Mouse (Mus musculus): Measurements from ENCODE around the gene Ralgps1. TPM values are rescaled to one million over a fixed set of nuclear protein-coding genes. Genes with fewer than 3 reads are reported as not detected.
"Not testable (repeated sequence)": the region's sequence is repeated elsewhere in the genome, so short reads cannot be mapped to it uniquely, and the experiment has no call there.

Gene Ralgps1
- polyA plus RNA-seq, 1 experiment: 5.9 TPM

GRCm38 (mm10) chr2:33100536-33100935 is 270.8 kb downstream of the Ralgps1 start:
- no peaks in the 10 kb centered on the region for H3K4me1 ChIP-seq (ENCODE audit: control insufficient read depth, insufficient read depth, low read length)
- WGBS: 80% methylated on average over 8 of the region's 8 CpGs
- TF ChIP-seq POLR2A (IDR thresholded peaks at IDR 0.05; ENCODE audit: borderline replicate concordance, extremely low read depth, low read depth, low read length): no peak
- TF ChIP-seq CTCF (IDR thresholded peaks at IDR 0.05; ENCODE audit: insufficient read depth, low read length): no peak
- no peak for DNase-seq
- H3K4me3 ChIP-seq (replicated peaks; ENCODE audit: extremely low read depth, low read depth, low read length): no peak overlapping the region

DNA sequence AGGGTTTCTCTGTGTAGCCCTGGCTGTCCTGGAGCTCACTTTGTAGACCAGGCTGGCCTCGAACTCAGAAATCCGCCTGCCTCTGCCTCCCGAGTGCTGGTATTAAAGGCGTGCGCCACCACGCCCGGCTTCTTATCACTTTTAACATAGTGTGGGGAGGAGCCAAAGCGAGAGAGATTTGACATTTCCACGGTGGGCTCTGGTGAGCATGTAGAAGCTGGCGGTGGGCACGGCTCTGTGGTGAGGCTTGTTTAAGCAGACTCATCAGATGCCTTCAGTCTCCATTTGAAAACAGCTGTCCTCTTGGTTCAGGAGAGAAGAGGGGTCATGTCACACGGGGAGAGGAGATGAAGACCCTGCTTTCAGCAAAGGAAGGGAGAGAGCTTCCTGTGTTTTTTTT is 274.0 kb downstream of the Ralgps1 start:
- not testable (repeated sequence) for DNase-seq; H3K4me3 ChIP-seq (replicated peaks; ENCODE audit: extremely low read depth, low read depth, low read length); H3K4me1 ChIP-seq (ENCODE audit: control insufficient read depth, insufficient read depth, low read length)
- WGBS: 88% methylated on average over 12 of the region's 12 CpGs

- Histone ChIP-seq H3K4me3 (replicated peaks; ENCODE audit: extremely low read depth, low read depth, low read length) (no peak overlapping the region), H3K4me1 (ENCODE audit: control insufficient read depth, insufficient read depth, low read length) (no peaks in the 10 kb centered on the region)
- WGBS: 54% methylated on average over 10 of the region's 10 CpGs
- no peak for DNase-seq
- TF ChIP-seq CTCF (IDR thresholded peaks at IDR 0.05; ENCODE audit: insufficient read depth, low read length) (no peak), POLR2A (IDR thresholded peaks at IDR 0.05; ENCODE audit: borderline replicate concordance, extremely low read depth, low read depth, low read length) (no peak)
These were observed 276.0 kb downstream of the Ralgps1 start for GRCm38 (mm10) chr2:33095221-33095671.

- TF ChIP-seq CTCF (IDR thresholded peaks at IDR 0.05; ENCODE audit: insufficient read depth, low read length) (no peak), POLR2A (IDR thresholded peaks at IDR 0.05; ENCODE audit: borderline replicate concordance, extremely low read depth, low read depth, low read length) (no peak)
- H3K4me1 ChIP-seq (ENCODE audit: control insufficient read depth, insufficient read depth, low read length): no peaks in the 10 kb centered on the region
- H3K4me3 ChIP-seq (replicated peaks; ENCODE audit: extremely low read depth, low read depth, low read length): no peak overlapping the region
- WGBS: 74% methylated on average over 8 of the region's 8 CpGs
- no peak for DNase-seq
These were observed 280.4 kb downstream of the Ralgps1 start for GRCm38 (mm10) chr2:33090620-33091520.

DNA sequence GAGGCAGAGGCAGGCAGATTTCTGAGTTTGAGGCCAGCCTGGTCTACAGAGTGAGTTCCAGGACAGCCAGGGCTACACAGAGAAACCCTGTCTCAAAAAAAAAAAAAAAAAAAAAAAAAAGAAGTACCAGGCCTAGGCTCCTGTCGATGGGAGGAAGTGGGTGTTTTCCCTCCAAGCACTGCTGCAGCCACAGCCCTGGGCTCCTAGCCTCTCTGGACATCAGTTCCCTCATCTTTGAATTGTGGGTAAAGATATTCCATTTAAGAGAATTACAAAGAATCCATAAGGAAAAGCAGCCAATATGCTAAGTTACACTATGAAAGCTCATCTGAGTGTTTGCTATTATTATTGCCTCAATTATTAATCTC is 281.3 kb downstream of the Ralgps1 start:
- H3K4me3 ChIP-seq (replicated peaks; ENCODE audit: extremely low read depth, low read depth, low read length); H3K4me1 ChIP-seq (ENCODE audit: control insufficient read depth, insufficient read depth, low read length); DNase-seq: not testable (repeated sequence)
- WGBS: 47% methylated on average over 1 of the region's 1 CpGs

- no peak for DNase-seq
- WGBS: 89% methylated on average over 5 of the region's 5 CpGs
- Histone ChIP-seq H3K4me3 (replicated peaks; ENCODE audit: extremely low read depth, low read depth, low read length) (no peak overlapping the region), H3K4me1 (ENCODE audit: control insufficient read depth, insufficient read depth, low read length) (no peaks in the 10 kb centered on the region)
- TF ChIP-seq POLR2A (IDR thresholded peaks at IDR 0.05; ENCODE audit: borderline replicate concordance, extremely low read depth, low read depth, low read length): no peak
- TF ChIP-seq CTCF (IDR thresholded peaks at IDR 0.05; ENCODE audit: insufficient read depth, low read length): no peak
These were observed 281.8 kb downstream of the Ralgps1 start for GRCm38 (mm10) chr2:33089356-33090032.

DNA sequence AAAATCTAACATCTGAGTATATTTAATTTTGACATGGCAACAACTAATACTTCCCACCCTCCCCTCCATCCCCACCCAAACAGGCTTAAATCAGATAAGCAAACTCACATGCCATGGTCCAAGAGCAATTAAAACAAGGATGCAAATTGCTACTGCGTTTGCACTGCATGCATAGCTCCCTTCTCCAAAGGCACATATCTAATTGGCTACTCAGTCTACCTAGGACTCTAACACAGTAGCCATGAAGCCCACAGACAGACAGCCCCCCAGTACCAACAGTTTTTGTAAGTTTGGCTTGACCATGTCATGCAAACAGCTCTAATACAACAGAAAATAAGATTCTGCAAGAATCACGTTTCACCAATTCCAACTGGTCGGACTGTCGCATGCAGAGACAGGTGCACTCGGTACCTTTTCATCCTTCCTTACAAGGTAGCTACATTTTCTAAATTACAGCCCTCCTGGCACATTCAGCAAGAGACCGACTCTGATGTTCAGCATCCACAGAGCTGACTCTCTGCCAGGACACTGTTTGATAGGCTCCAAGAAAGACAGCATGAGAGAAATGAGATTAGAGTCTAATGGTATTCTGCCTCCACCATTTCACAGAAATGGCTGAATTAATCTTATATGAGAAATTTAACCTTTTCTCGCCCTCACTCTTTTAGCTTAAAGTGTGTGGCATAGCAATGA is 284.5 kb downstream of the Ralgps1 start:
- DNase-seq: no peak
- no peak for TF ChIP-seq CTCF (IDR thresholded peaks at IDR 0.05; ENCODE audit: insufficient read depth, low read length)
- no peak for TF ChIP-seq POLR2A (IDR thresholded peaks at IDR 0.05; ENCODE audit: borderline replicate concordance, extremely low read depth, low read depth, low read length)
- Histone ChIP-seq H3K4me3 (replicated peaks; ENCODE audit: extremely low read depth, low read depth, low read length) (no peak overlapping the region), H3K4me1 (ENCODE audit: control insufficient read depth, insufficient read depth, low read length) (no peaks in the 10 kb centered on the region)
- WGBS: 83% methylated on average over 7 of the region's 7 CpGs

- no peak overlapping the region for H3K4me3 ChIP-seq (replicated peaks; ENCODE audit: extremely low read depth, low read depth, low read length)
- 80% methylated on average over 7 of the region's 7 CpGs for WGBS
- no peaks in the 10 kb centered on the region for H3K4me1 ChIP-seq (ENCODE audit: control insufficient read depth, insufficient read depth, low read length)
- DNase-seq: no peak
- TF ChIP-seq CTCF (IDR thresholded peaks at IDR 0.05; ENCODE audit: insufficient read depth, low read length) (no peak), POLR2A (IDR thresholded peaks at IDR 0.05; ENCODE audit: borderline replicate concordance, extremely low read depth, low read depth, low read length) (no peak)
These were observed 285.2 kb downstream of the Ralgps1 start for GRCm38 (mm10) chr2:33086016-33086596.

DNA sequence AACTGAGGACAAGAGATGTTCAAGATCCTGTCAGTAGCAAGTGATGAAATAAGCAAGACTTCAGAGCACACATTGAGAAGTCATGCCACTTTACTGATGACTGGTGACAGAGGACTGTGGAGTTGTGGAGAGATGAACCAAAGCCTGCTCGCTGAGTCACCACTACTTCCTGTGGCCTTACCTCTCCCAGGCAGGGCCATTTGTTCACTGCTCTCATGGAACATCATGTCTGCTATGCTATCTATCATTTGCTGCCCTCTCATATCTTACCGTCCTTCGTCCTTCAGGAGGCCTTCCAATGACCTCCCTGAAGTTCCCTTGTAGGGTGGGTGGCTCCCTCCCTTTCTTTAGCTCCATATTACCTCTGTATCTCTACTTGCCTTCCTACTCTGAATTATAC is 287.1 kb downstream of the Ralgps1 start:
- Histone ChIP-seq H3K4me1 (ENCODE audit: control insufficient read depth, insufficient read depth, low read length) (peaks cover 3% of the 10 kb centered on the region; the same call in 1 of the 2 replicates), H3K4me3 (replicated peaks; ENCODE audit: extremely low read depth, low read depth, low read length) (no peak overlapping the region)
- no peak for TF ChIP-seq POLR2A (IDR thresholded peaks at IDR 0.05; ENCODE audit: borderline replicate concordance, extremely low read depth, low read depth, low read length)
- TF ChIP-seq CTCF (IDR thresholded peaks at IDR 0.05; ENCODE audit: insufficient read depth, low read length): no peak
- DNase-seq: no peak
- 78% methylated on average over 3 of the region's 3 CpGs for WGBS

Other genes starting within 250 kb of the Ralgps1 start
- gene Garnl3, start 239.8 kb downstream of the Ralgps1 start, polyA plus RNA-seq (2012; rRNA removed): 12.0 and 17.2 TPM in 2 replicates
- gene Angptl2, start 155.4 kb downstream of the Ralgps1 start, polyA plus RNA-seq (2012; rRNA removed): 76.0 and 98.5 TPM in 2 replicates
- 13.4 and 16.4 TPM in 2 replicates for gene Zbtb34, start 59.8 kb upstream of the Ralgps1 start, polyA plus RNA-seq (2012; rRNA removed)
- 6.8 and 9.9 TPM in 2 replicates for gene Zbtb43, start 97.1 kb upstream of the Ralgps1 start, polyA plus RNA-seq (2012; rRNA removed)

All from lung, adult 2 months (tissue).